Mouse (Mus musculus) lung, embryonic 14.5 days (tissue): ENCODE measurements around the gene Ttc8. TPM values are rescaled to one million over a fixed set of nuclear protein-coding genes. Genes with fewer than 3 reads are reported as not detected.
"Not testable (repeated sequence)": the region's sequence is repeated elsewhere in the genome, so short reads cannot be mapped to it uniquely, and the experiment has no call there.

Source experiments
- ATAC-seq: fragments of 200-750 bp; cut with Nextera tagmentation; 2 replicates; pipeline ENCODE4 v1.8.0; 2017; ENCODE audit warnings: mild to moderate bottlenecking, moderate TSS enrichment, moderate library complexity; ENCODE audit not compliant: insufficient read depth
- DNase-seq: peaks from one replicate; pipeline ENCODE4 v3.0.0-alpha.2; 2015
- H3K27ac ChIP-seq: fragments of 300-500 bp; sonication (generic); 2 replicates; pipeline ENCODE4 v1.5.1; 2014; ENCODE audit warnings: low read depth, mild to moderate bottlenecking, moderate library complexity
- H3K27me3 ChIP-seq: fragments of 300-500 bp; sonication (generic); 2 replicates; pipeline ENCODE4 v1.6.1; 2014; ENCODE audit warnings: low read length, control low read depth; ENCODE audit not compliant: insufficient read depth
- H3K36me3 ChIP-seq: fragments of 300-500 bp; sonication (generic); 2 replicates; pipeline ENCODE4 v1.6.1; 2014; ENCODE audit warnings: control low read depth; ENCODE audit not compliant: insufficient read depth
- H3K4me1 ChIP-seq: fragments of 300-500 bp; sonication (generic); 2 replicates; pipeline ENCODE4 v1.6.1; 2014; ENCODE audit warnings: antibody characterized with exemption, control low read depth; ENCODE audit not compliant: insufficient read depth
- H3K4me2 ChIP-seq: fragments of 300-500 bp; sonication (generic); 2 replicates; pipeline ENCODE4 v1.6.1; 2014; ENCODE audit warnings: mild to moderate bottlenecking
- H3K4me3 ChIP-seq: fragments of 300-500 bp; sonication (generic); 2 replicates; pipeline ENCODE4 v1.5.1; 2014; ENCODE audit warnings: low read depth, low read length
- H3K9ac ChIP-seq: fragments of 300-500 bp; sonication (generic); 2 replicates; pipeline ENCODE4 v1.6.1; 2014
- H3K9me3 ChIP-seq: fragments of 300-500 bp; sonication (generic); 2 replicates; pipeline ENCODE4 v1.6.1; 2016; ENCODE audit warnings: low read depth, low read length, control low read depth
- CTCF ChIP-seq: IDR thresholded peaks from 2 replicates; pipeline ENCODE4 v1.5.1; 2016; ENCODE audit warnings: antibody characterized with exemption, low read depth
- WGBS: fragments of 180-500 bp; shearing (Covaris S2); extraction: QIAGEN DNeasy Blood & Tissue Kit; methylation state at CpG from one replicate; pipeline ENCODE4 v1.1.7; 2014; 5-methylcytosine and 5-hydroxymethylcytosine counted together
- polyA plus RNA-seq: library from polyadenylated mRNA; unstranded; fragments of >200 nt; fragmentation: Nextera tagmentation; extraction: Ambion mirVana; gene quantifications from 2 replicates; pipeline ENCODE4 v1.2.1, GENCODE M21; 2014

Ttc8 gene
- polyA plus RNA-seq, 1 experiment from 2014 or later: 36.6 TPM

- H3K9ac ChIP-seq: no peak overlapping the region
- no peak overlapping the region for H3K4me2 ChIP-seq
- no peak for TF ChIP-seq CTCF
- no peaks in the 10 kb centered on the region for H3K9me3 ChIP-seq
- H3K27me3 ChIP-seq: no peaks in the 10 kb centered on the region
- no peak for ATAC-seq
- no peak overlapping the region for H3K27ac ChIP-seq
- H3K36me3 ChIP-seq: no peaks in the 10 kb centered on the region
- H3K4me1 ChIP-seq: no peaks in the 10 kb centered on the region
- WGBS: 96% methylated on average over 1 of the region's 1 CpGs
- DNase-seq: no peak
- no peak overlapping the region for H3K4me3 ChIP-seq
Observed at GRCm38 (mm10) chr12:98932856-98933255, 12.5 kb downstream of the Ttc8 start.

GRCm38 (mm10) chr12:98951295-98951694, 30.9 kb downstream of the Ttc8 start:
- H3K4me3 ChIP-seq, DNase-seq, H3K4me2 ChIP-seq, H3K9ac ChIP-seq, H3K9me3 ChIP-seq, H3K36me3 ChIP-seq, ATAC-seq, H3K27ac ChIP-seq, H3K27me3 ChIP-seq, H3K4me1 ChIP-seq: not testable (repeated sequence)
- 61% methylated on average over 5 of the region's 5 CpGs for WGBS

GRCm38 (mm10) chr12:98956951-98957350, 36.6 kb downstream of the Ttc8 start:
- peaks cover 4% of the 10 kb centered on the region; the same call in 1 of the 2 replicates for H3K36me3 ChIP-seq
- H3K9ac ChIP-seq: no peak overlapping the region
- no peaks in the 10 kb centered on the region for H3K27me3 ChIP-seq
- no peak for TF ChIP-seq CTCF
- no peaks in the 10 kb centered on the region for H3K9me3 ChIP-seq
- H3K4me2 ChIP-seq: no peak overlapping the region
- 90% methylated on average over 2 of the region's 2 CpGs for WGBS
- H3K4me3 ChIP-seq: no peak overlapping the region
- H3K4me1 ChIP-seq: no peaks in the 10 kb centered on the region
- H3K27ac ChIP-seq: no peak overlapping the region
- DNase-seq (no peak), ATAC-seq (no peak)

GRCm38 (mm10) chr12:98957455-98957854, 37.1 kb downstream of the Ttc8 start:
- H3K4me3 ChIP-seq: no peak overlapping the region
- no peaks in the 10 kb centered on the region for H3K27me3 ChIP-seq
- H3K4me2 ChIP-seq: no peak overlapping the region
- no peaks in the 10 kb centered on the region for H3K9me3 ChIP-seq
- 77% methylated on average over 11 of the region's 11 CpGs for WGBS
- no peak overlapping the region for H3K9ac ChIP-seq
- H3K36me3 ChIP-seq: peaks cover 9% of the 10 kb centered on the region; the same call in 1 of the 2 replicates
- no peak overlapping the region for H3K27ac ChIP-seq
- no peak for TF ChIP-seq CTCF
- no peaks in the 10 kb centered on the region for H3K4me1 ChIP-seq
- ATAC-seq: no peak
- no peak for DNase-seq

- ATAC-seq (no peak), DNase-seq (no peak)
- Histone ChIP-seq H3K4me1 (no peaks in the 10 kb centered on the region), H3K9me3 (no peaks in the 10 kb centered on the region), H3K4me3 (no peak overlapping the region), H3K9ac (no peak overlapping the region), H3K36me3 (peaks cover 9% of the 10 kb centered on the region; the same call in 1 of the 2 replicates), H3K27me3 (no peaks in the 10 kb centered on the region), H3K27ac (no peak overlapping the region), H3K4me2 (no peak overlapping the region)
- WGBS: 74% methylated on average over 7 of the region's 7 CpGs
- no peak for TF ChIP-seq CTCF
Observed at GRCm38 (mm10) chr12:98961008-98961407, 40.6 kb downstream of the Ttc8 start.

- Histone ChIP-seq H3K4me3 (no peak overlapping the region), H3K27ac (no peak overlapping the region), H3K36me3 (peaks cover 9% of the 10 kb centered on the region; the same call in 1 of the 2 replicates), H3K27me3 (no peaks in the 10 kb centered on the region), H3K4me2 (no peak overlapping the region), H3K9me3 (no peaks in the 10 kb centered on the region), H3K4me1 (no peaks in the 10 kb centered on the region), H3K9ac (no peak overlapping the region)
- TF ChIP-seq CTCF: no peak
- 79% methylated on average over 4 of the region's 4 CpGs for WGBS
- no peak for ATAC-seq
- no peak for DNase-seq
Observed at GRCm38 (mm10) chr12:98961415-98961814, 41.0 kb downstream of the Ttc8 start.

- H3K36me3 ChIP-seq: peaks cover 9% of the 10 kb centered on the region; the same call in 1 of the 2 replicates
- DNase-seq (peak; percentile 68), ATAC-seq (peak; percentile 35; the same call in 1 of the 2 replicates)
- no peaks in the 10 kb centered on the region for H3K27me3 ChIP-seq
- H3K4me3 ChIP-seq: no peak overlapping the region
- no peaks in the 10 kb centered on the region for H3K9me3 ChIP-seq
- no peak overlapping the region for H3K27ac ChIP-seq
- 64% methylated on average over 4 of the region's 4 CpGs for WGBS
- TF ChIP-seq CTCF: no peak
- H3K4me2 ChIP-seq: no peak overlapping the region
- no peaks in the 10 kb centered on the region for H3K4me1 ChIP-seq
- H3K9ac ChIP-seq: no peak overlapping the region
Observed at GRCm38 (mm10) chr12:98965441-98966135, 45.2 kb downstream of the Ttc8 start.

GRCm38 (mm10) chr12:98972291-98972690, 51.9 kb downstream of the Ttc8 start:
- Histone ChIP-seq H3K4me2 (no peak overlapping the region), H3K36me3 (peaks cover 15% of the 10 kb centered on the region; the same call in 1 of the 2 replicates), H3K27me3 (no peaks in the 10 kb centered on the region), H3K4me3 (no peak overlapping the region), H3K9me3 (no peaks in the 10 kb centered on the region), H3K9ac (no peak overlapping the region), H3K27ac (no peak overlapping the region), H3K4me1 (no peaks in the 10 kb centered on the region)
- ATAC-seq: no peak
- DNase-seq: no peak
- WGBS: 95% methylated on average over 3 of the region's 3 CpGs
- no peak for TF ChIP-seq CTCF
